Mouse (Mus musculus) spleen, embryonic (tissue): ENCODE data around the gene Gm15448.
"Not testable (repeated sequence)": the region's sequence is repeated elsewhere in the genome, so short reads cannot be mapped to it uniquely, and the experiment has no call there.

ENCODE experiments used
- CTCF ChIA-PET: fragments of 350-600 bp; sonication (Branson Sonifier 250); formaldehyde crosslinking; loops from one replicate; lab custom pipeline; 2022; lab: Charles Lee

Gene Gm15448

GRCm38 (mm10) chr7:3825599-3825998, at the start of gene Gm15448:
Gm15448 (minus strand) TSS chr7:3825687.
- CTCF ChIA-PET = not testable (repeated sequence)

DNA sequence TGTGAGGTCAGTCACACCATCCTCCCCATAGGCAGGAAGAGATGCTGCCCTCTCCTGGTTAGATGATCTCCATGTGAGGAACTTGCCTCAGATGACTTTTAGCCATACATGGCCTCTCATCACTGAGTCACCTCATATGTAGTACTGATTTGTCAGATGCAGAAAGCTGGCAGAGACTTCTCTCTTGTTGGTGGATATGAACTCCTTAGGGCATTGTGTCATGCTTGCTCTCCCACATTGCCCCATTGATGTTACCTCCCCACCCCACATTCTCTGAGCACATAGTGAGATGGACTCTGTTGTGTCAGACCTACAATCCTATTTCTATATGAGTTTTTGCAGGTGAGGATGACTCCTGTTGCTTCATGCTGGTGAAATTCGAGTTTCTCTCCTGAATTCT, 49.5 kb upstream of the Gm15448 start:
- CTCF ChIA-PET = not testable (repeated sequence)

GRCm38 (mm10) chr7:3844951-3845350, 19.5 kb upstream of the Gm15448 start, which contains the start of gene Pira2:
Pira2 (minus strand) TSS chr7:3845051.
- CTCF ChIA-PET = not testable (repeated sequence)

DNA sequence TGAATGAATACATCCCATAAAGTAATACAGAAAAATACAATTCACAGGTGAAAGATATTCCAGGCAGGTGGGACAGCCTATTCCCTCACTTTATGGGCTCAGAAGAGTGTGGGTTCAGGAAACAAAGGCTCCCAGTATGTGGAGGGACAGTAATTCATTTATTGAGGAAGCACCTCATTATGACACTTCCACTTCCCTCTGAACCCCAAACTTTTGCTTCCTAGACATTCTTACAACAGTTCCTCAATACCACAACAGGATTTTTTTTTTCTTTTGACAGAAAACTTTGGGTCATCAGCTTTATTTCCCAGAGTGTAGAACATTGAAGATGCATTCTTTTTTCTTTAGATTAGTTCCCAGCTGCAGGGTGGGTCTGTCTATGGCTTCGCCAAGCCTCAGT, 12.4 kb upstream of the Gm15448 start:
- CTCF ChIA-PET = not testable (repeated sequence)

DNA sequence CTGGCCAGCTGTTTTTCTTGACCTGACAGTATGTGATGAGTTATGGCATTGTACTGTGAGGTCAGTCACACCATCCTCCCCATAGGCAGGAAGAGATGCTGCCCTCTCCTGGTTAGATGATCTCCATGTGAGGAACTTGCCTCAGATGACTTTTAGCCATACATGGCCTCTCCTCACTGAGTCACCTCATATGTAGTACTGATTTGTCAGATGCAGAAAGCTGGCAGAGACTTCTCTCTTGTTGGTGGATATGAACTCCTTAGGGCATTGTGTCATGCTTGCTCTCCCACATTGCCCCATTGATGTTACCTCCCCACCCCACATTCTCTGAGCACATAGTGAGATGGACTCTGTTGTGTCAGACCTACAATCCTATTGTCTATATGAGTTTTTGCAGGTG, 5.1 kb upstream of the Gm15448 start:
- CTCF ChIA-PET = not testable (repeated sequence)

DNA sequence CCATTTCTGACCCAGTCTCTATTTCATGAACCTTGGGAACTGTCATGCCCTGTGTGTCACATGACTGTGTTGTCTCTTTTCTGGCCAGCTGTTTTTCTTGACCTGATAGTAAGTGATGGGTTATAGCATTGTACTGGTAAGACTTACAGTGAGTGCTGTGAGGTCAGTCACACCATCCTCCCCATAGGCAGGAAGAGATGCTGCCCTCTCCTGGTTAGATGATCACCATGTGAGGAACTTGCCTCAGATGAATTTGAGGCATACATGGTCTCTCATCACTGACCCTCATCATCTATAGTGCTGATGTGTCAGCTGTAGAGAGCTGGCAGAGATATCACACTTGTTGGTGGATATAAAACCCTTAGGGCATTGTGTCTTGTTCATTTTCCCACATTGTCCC, 13.6 kb downstream of the Gm15448 start:
- CTCF ChIA-PET = not testable (repeated sequence)

GRCm38 (mm10) chr7:3802935-3803334, 22.6 kb downstream of the Gm15448 start:
- CTCF ChIA-PET = not testable (repeated sequence)

DNA sequence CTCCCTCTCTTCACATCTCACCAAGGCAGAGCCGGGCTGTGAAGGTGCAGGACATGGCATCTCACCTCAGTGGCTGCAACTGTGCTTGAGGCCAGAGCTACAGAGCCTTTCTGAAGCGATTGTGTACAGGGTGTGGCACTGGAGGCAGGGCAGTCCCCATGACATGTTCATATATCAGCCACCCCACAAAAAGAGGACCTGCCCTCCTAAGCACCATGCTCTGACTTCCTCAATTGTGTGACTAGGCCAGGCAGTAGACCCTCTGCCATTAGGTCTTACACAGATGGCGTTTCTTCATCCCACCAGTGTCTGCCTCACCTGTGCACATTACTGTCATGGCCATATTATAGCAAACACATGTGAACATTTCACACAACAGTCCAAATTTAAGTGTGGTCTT, 25.5 kb downstream of the Gm15448 start:
- CTCF ChIA-PET = not testable (repeated sequence)

DNA sequence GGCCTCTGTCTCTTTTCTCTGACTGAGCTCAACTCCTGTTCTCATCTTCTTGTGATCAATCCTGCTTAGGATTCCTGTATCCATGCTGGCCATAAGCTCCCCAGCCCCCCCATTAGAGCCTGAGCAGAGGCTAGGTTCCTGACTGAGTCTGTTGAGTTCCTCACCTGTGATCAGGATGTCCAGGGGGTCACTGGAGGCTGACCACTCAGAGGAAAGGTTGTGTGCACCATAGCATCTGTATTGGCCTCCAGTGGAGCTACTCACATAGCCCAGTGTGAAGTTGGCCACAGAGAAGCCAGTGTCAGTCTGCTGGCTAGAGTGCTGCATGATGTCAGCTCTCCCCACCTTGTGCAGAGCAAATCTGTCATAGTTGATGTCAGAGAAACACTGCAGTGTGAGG, 29.2 kb downstream of the Gm15448 start:
- CTCF ChIA-PET = not testable (repeated sequence)
